Mouse (Mus musculus) layer of hippocampus, postnatal 10 days (tissue): ENCODE measurements around the gene Aff3. TPM values are rescaled to one million over a fixed set of nuclear protein-coding genes. Genes with fewer than 3 reads are reported as not detected.

ENCODE experiments used
- DNase-seq, 2 experiments: peaks; one replicate each; pipeline ENCODE4 v3.0.0; 2021; ENCODE audit warnings: low spot score in 2 of 2
- total RNA-seq, 2 experiments: library from RNA; stranded (reverse); gene quantifications; 2 replicates each; pipeline ENCODE4 v1.2.3; 2021

The Aff3 gene
- total RNA-seq, 2 experiments from 2014 or later, result 98.4 to 103 TPM

DNA sequence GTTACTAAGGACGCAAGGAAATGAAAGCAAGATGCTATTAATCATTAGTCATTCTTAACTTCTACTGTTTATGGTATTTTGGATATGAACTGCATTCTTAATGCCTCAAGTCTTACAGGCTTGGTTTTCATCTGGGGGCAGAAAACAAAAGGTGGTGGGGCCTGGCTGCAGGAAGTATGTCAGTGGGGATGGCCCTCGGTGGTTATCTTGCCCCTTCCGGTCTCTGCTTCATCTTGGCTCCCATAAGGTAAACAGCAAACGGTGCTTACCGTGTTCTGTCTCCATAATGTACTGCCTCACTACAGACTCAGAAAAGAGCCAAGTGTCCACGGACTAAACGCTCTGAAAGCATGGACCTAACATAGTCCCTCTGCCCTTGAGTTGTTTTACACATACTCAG, 60.1 kb downstream of the Aff3 start:
- DNase-seq, result no peak

DNA sequence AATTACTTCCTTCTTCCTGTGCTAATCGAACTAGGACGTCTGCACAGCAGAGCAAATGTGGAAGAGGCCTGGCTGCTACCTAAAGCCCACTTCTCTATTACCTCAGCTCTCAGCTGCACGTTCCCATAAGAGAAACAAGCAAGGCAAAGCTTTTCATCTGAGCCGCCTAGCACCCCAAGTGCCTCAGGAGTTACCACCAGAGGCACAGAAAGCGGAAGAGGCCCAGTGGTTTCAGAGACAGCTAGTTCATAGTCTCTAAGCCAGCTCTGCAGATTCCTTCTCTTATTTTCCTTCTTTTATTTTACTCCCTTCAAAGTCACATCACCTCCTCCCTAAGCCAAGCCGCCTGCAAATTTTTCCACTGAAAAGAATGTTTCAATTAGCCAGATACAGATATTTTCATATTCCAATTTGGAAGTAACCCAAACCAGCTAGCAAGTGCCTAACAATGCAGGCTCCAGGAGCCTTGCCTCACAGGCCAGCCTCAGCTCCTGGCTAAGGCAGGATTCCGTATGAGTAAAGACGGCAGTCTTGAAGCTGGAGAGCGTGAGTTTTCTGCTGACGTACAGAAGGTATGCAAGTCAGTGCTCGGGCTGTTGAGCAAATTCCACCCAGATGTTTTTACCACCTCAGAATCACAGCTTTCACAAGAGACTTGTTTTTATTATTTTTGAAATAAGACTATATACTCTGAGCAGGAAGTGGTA, 62.8 kb downstream of the Aff3 start:
- DNase-seq, result no peak

DNA sequence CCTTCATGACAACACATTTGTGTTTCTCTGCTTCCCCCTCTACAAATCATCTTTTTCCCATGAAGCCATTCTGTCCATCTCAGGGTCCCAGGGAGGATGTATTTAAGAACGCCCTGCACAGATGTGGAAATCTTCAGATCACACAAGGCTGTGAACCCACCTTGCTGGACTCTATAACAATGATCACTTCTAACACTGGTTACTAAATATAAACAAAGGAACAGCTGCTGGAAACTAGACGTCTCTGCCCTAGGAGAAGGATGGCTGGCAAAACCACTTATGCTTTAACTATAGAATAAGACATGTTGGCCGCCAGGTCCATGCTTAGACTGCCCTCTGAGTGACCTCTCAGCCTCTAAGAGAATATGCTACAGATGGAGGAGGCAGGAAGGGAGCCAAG, 69.4 kb downstream of the Aff3 start:
- no peak for DNase-seq

DNA sequence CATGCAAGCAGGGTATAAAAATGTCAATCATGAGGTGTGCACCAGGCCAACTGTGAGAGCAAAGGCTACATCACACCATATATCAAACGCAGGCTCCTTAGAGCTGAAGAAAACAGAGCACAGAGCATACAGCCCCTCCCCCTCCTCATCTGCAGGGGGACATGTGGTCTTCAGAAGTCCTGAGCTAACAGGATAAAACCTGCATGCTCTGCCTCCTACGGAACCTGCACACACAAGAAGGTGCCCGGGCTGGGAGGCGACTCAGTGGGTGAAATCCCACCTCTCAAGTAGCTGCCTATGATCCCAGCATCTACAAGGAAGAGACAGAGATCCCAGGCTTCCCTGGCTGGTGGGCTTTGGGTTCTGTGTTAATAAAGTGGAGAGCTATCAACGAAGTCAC, 70.0 kb downstream of the Aff3 start:
- no peak for DNase-seq

GRCm38 (mm10) chr1:38591194-38591593, 73.6 kb downstream of the Aff3 start:
- no peak for DNase-seq

- DNase-seq, result no peak
Observed at GRCm38 (mm10) chr1:38588741-38589140, 76.0 kb downstream of the Aff3 start.

GRCm38 (mm10) chr1:38582328-38582727, 82.4 kb downstream of the Aff3 start:
- DNase-seq, result no peak

- DNase-seq, result no peak
Observed at GRCm38 (mm10) chr1:38580572-38580971, 84.2 kb downstream of the Aff3 start.

DNA sequence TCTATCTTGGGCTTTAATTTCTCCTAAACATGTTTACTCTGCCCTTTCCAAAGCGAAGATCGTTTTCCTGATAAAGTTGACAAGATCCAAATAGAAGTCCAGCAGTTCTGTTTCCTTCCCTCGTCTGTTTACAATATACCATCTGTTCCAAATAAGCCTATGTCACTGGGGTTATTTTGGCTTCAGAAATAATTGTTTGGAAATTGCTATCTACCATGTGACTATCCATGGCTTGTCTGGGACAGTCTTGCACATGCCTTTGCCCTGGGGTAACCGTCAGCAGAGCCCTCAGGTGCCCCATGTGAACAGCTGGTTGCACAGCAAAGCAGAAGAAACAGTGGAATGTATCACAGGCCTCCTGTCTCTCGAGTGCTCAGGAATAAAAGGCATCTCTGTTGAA, 86.4 kb downstream of the Aff3 start:
- no peak for DNase-seq

DNA sequence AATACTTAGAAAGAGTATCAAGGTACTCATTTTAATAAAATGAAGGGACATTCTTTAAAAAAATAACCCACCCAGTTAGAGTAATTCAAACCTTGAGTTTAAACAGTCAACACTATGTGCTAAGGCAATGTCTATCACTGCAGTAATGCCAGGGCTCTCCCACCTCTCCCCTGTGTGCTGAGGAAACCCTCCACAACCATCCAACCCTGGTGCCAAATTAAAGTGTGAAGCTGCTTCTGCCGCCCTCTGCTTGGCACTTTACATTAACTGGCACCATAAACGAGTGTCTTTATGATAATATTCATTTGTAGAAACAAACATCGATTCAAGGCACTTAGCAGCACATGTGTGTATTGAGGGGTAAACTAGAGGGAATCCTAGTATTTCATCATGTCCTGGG, 97.0 kb downstream of the Aff3 start:
- DNase-seq, result no peak

DNA sequence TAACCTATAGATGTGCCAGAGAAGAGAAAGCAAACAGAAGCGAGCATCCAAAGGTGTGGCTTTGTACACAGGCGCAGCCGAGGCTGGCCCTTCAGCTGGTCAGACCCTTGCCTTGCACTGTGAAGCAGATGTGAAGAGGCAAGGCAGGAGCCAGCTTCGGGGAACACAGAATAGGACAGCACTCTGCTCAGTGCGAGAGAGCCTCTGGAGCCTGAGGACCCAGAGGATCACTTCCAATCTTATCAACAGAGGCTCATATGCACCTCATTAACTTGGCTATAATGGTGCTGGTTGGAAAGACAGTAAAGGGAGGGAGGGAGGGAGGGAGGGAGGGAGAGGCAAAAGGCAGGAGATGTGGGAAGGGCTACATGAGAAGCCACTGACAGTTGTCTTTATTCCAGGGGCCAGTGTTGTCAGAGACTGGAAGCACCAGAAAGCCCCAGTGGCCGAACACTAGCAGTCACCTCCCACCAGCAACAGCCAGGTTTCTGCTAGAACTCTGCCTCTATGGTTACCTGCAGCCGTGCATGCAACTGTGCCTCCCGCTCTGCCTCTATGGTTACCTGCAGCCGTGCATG, 98.6 kb downstream of the Aff3 start:
- DNase-seq, result no peak

- DNase-seq, result no peak
Observed at GRCm38 (mm10) chr1:38565295-38565777, 99.4 kb downstream of the Aff3 start.

DNA sequence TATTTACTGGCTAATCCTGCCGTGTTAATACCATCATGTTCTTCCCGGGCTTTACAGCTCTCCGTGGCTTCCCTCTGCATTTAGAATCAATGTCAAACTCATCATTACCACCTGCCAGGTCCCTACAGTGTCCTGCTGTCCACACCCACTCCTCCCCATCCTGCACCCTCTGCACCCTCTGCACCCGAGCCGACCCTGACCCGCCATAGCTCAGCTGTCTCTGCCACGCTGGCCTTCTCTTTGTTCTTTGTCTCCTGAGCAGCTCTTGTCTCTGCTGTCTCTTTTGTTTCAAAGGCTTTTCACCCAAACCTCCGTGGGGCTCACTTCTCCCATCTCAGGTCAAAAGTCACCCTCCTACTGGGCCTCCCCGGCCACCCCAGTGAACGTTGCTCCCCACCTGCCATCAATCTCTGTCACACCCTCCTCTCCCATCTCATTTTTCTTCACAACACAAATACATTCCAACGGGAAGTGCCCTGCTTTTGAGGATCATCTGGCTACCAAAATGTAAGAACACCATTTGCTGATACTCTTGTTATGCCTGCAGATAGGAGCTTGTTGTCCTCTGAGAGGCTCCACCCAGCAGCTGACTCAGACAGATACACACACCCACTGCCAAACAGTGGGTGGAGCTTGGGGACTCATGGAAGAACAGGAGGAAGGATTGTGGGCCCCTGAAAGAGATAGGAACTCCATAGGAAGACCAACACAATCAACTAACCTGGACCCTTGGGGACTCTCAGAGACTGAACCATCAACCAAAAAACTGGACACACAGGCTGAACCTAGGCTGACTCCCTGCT, 102.2 kb downstream of the Aff3 start:
- DNase-seq, result no peak

DNA sequence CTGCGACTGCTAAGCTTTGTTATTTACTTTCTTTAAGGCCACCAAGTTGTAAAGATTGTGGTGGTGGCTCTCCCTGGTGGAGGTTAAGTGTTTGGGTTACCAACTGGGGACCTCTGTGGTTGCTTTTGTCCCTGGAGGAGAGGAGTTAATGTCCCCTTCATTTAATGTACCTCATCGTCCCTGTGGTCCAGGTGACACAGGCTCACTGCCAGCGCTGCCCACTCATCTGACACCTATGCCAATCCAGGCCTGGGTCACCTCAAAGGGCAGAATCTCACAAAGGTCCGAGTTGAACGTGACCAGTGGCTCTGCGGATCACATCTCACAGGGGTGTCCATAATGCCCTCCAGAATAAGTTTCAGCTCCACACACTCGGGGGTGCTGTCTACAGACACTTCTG, 103.4 kb downstream of the Aff3 start:
- DNase-seq, result no peak

DNA sequence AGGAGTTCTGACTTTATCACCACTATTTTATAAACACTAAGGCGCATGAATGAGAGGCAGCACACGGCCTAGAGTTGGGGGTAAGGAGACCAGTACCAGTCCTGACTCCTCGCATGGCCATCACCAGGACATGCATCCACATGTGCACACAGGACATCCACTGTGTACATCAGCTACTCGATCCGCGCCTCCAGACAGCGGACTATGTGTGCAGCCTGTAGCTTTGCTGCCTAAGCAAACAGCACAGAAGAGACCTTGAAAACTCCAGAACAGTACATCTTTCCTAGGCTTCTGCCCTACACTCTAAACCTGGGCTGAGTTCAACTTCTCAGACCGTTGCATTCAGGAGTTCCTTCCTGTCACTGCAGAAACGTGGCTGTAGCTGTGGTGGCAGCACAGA, 104.1 kb downstream of the Aff3 start:
- no peak for DNase-seq

DNA sequence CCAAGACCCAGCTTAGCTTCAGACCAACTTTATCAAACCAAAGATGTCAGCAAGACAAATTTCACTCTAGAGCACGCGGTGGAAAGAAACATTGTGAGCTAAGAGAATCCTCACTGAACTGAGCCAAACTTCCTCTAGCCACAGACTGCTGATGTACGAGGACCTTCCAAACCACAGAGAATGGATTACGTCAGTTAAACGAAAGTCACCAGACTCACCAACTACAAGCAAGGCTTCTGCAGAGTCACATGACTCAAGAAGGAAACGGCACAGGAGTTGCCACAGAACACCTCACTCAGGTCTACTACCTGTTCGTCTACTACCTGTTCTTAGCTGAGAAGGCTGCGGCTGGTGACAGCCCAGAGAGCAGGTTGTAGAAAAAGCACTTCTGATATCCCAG, 107.1 kb downstream of the Aff3 start:
- no peak for DNase-seq

GRCm38 (mm10) chr1:38554546-38554945, 110.2 kb downstream of the Aff3 start:
- no peak for DNase-seq

DNA sequence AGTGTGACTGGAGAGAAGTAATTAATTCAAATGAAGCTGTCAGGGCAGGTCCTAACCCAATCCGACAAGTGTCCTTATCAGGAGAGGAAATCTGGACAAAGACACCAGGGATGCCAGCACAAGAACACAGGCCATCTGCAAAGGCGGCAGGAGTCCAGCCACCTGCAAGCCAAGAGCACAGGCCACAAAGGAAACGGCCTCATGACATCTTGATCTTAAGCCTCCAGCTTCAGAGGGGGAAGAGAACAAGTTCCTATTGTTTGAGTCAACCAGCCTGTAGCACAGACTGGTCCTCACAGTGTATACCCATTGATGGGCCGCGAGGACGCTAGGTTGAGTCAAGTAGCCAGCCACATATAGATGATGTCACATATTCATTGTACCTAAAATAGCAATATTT, 111.7 kb downstream of the Aff3 start:
- no peak for DNase-seq

DNA sequence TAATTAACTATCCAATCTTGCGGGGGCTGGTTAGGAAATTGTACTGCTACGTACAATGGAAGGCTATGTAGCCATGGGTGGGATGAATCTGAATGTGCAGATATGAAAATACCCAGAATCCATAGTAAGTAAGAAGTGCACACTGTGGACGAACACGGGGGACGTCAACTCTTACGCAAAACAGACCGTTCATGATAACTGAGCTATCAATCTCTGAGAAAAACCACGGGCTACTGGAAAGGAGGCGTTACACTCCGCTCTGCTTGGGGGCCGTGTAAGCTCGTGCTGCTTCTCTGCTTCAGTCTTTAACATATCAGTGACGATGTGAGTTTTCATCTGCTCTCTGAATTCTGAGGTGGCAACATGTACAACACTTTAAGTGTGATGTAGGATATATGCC, 114.2 kb downstream of the Aff3 start:
- DNase-seq, result no peak

- DNase-seq, result no peak
Observed at GRCm38 (mm10) chr1:38548671-38549661, 115.8 kb downstream of the Aff3 start.

DNA sequence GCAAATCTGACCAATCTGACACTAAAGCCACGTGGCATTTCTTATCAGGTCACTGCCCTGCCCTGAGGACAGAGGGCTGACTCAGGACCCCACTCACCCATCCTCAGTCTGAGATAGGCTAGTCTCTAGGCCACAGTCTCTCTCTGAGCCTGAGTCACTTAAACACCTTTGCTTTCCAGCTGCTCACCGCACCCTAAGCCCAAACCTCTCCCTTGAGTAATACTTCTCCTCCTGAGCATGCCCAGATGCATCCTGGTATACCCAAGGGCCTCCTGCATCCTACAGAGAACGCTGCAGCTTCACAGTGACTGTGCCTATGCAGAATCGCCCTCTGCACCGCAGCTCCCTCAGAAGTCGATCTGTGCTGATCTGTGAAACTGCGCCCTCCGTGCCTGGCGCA, 117.1 kb downstream of the Aff3 start:
- DNase-seq, result no peak
